Mouse (Mus musculus): ENCODE results near the gene Ascl5. TPM values are rescaled to one million over a fixed set of nuclear protein-coding genes. Genes with fewer than 3 reads are reported as not detected.

Gene Ascl5
- not detected in 2 replicates for polyA plus RNA-seq (2015; fragmentation: Nextera tagmentation; extraction: Ambion mirVana)

DNA sequence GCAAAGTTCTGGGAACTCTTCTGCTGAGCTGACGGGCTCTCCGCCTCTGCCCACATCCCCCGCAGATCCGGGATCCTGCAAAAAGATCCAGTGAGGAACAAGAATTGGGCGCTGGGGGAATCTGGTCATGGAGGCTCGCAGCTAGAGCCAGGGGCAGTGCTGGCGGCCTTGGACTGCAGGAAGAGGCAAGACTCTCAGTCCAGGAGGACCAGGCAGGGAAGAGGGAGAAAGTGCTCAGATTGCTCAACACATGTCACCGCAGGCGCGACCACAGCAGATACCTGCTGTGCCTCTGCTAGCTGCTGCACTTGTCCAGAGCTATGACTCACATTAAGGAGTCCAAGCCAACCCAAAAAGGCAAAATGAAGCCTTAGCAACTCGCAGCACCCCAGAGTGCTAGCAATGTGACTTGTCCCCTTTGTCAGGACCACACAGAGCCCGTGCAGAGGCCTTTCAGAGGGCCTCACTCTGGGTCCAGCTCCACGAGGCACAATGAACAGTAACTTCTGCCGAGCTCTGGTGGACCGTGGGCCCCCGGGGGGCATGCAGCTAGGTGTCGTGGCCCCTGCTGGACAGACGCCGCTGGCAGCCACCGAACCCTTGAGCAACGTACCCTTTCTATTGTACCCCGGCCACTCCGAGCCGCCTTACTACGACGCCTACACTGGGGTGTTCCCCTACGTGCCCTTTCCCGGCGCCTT lies at the start of gene Ascl5:
TSS of gene Ascl5 (plus strand) at position 493 of the 701 bp plus-strand sequence.

DNA sequence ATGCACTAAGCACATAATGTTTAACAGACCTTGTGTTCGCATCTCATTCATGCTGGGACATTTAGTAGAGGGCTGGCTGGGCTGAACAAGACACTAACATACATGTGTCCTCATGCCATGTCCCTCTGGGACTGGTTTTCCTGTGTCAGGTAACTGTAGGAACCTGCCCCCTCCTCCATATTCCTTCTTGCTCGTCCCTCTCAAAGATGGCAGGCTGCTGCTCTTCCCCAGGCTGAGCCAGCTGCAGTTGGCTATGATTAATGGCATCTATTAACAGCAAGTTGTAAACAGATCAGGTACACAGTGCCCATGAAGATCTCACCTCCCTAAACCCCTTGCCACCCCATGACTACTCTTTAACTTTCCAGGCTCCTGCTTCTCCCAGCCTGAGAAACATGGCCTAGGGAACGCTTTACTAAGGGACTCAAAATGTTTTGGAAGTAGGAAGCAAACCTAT lies 44.3 kb upstream of the Ascl5 start, which contains the start of gene Igfn1:
TSS of gene Igfn1 (minus strand) at position 51 of the 457 bp plus-strand sequence.

DNA sequence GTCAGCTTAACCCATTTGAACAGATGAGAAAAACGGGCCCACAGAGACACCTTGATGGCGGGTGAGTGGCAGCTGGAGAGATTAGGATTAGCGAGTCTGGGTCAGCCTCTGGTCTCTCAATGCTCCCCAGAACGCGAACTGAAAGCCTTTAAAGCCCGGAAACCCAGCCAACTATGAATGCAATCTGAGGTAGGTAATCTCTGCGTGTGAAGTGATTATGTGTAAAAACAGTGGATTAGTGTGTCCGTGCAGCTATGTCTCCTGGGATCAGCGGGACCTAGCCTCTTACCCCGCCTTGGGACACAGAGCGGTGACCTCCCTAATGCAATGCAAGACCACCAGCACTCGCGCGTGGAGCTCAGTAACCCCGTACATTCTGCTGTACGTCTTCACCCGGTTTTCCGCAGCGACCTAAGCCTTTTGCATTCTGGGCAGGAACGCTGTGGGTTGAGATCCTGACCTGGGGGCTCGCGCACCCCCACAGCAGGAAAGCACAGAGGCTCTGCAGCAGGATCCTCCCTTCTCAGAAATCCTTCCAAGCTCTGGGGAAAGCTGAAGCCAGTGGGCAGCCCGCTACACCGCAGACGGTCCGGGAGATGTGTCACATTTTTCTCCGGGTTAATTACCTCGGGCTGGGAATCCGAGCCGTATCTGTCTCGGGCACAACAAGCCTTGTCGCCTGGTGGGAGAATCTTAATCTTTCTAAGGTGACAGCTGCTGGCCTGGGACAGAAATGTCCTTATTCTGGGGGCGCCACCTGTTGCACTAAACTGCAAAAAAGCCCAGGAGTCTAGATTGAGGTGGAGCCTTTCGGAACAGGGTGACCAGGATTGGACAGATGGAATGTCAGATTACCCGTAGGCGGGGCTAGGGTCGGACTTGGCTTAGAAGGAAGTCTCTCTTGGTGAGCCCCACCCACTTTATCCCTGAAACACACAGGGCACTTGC lies 43.1 kb upstream of the Ascl5 start, which contains the start of gene Tmem9:
TSS of gene Tmem9 (plus strand) at position 940 of the 948 bp plus-strand sequence.

GRCm38 (mm10) chr1:136052547-136052946 lies 1.9 kb downstream of the Ascl5 start, which contains the start of gene Cacna1s:
Cacna1s (plus strand) TSS chr1:136052750.

Other genes starting within 250 kb of the Ascl5 start
- 0.31 and 3.2 TPM in 2 replicates for gene Lad1, start 232.2 kb upstream of the Ascl5 start, polyA plus RNA-seq (2015; fragmentation: Nextera tagmentation; extraction: Ambion mirVana)
- gene Tnnt2, start 214.4 kb upstream of the Ascl5 start, polyA plus RNA-seq (2015; fragmentation: Nextera tagmentation; extraction: Ambion mirVana) = 356 and 391 TPM in 2 replicates
- 0.09 and 3.9 TPM in 2 replicates for gene Pkp1, start 131.6 kb upstream of the Ascl5 start, polyA plus RNA-seq (2015; fragmentation: Nextera tagmentation; extraction: Ambion mirVana)
- 0.13 and 0.28 TPM in 2 replicates for gene Igfn1, start 44.5 kb upstream of the Ascl5 start, polyA plus RNA-seq (2015; fragmentation: Nextera tagmentation; extraction: Ambion mirVana)
- gene Tmem9, start 42.7 kb upstream of the Ascl5 start, polyA plus RNA-seq (2015; fragmentation: Nextera tagmentation; extraction: Ambion mirVana) = 70.8 and 75.0 TPM in 2 replicates
- 68.4 and 95.7 TPM in 2 replicates for gene Cacna1s, start 1.9 kb downstream of the Ascl5 start, polyA plus RNA-seq (2015; fragmentation: Nextera tagmentation; extraction: Ambion mirVana)
- gene Kif21b, start 80.6 kb downstream of the Ascl5 start, polyA plus RNA-seq (2015; fragmentation: Nextera tagmentation; extraction: Ambion mirVana) = 0.26 and 0.48 TPM in 2 replicates
- gene Mroh3, start 162.0 kb downstream of the Ascl5 start, polyA plus RNA-seq (2015; fragmentation: Nextera tagmentation; extraction: Ambion mirVana) = not detected in 2 replicates
- 0.10 and 0.52 TPM in 2 replicates for gene Inava, start 183.5 kb downstream of the Ascl5 start, polyA plus RNA-seq (2015; fragmentation: Nextera tagmentation; extraction: Ambion mirVana)
- gene Gpr25, start 210.1 kb downstream of the Ascl5 start, polyA plus RNA-seq (2015; fragmentation: Nextera tagmentation; extraction: Ambion mirVana) = not detected in 2 replicates